Mouse (Mus musculus): Measurements from ENCODE around the gene Slc1a7. TPM values are rescaled to one million over a fixed set of nuclear protein-coding genes. Genes with fewer than 3 reads are reported as not detected.

Gene Slc1a7
- polyA plus RNA-seq, 1 experiment from 2014 or later = not detected

DNA sequence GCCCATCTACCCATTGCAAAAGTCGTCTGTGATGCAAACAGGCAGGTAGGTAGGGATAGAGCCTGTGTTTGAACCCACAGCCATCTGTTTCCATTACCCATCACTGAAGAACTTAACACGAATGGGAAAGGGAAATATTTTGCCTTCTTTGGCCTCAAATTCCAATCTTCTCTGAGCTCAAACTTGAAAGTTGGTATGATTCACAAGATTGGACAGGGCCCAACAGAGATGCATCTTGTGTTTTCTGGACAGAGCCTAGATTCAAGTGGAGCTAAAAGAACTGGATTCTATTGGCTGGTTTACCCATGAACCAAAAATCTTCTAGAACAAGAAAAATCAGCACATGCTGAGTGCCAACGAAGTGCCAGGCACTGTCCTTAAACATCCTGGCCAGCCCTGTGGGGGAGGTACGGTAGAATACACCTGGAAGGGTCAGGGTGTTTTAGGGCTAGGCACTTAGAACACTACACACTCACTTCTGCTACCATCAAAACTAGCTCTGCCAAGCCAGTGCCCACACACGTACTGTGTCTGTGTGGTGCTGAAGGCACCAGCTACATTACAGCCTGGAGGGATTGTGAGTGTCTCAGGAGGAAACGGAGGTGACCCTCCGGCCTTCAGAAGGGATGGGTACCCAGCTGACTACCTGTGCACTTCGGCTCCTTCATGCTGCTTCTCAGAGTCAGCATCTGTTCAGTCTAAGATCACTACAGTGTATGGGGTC lies 65.1 kb downstream of the Slc1a7 start:
- Histone ChIP-seq H3K27ac (no peak overlapping the region), H3K4me1 (peaks cover 22% of the 10 kb centered on the region), H3K9me3 (replicated peaks) (no peaks in the 10 kb centered on the region), H3K36me3 (no peaks in the 10 kb centered on the region), H3K9ac (no peak overlapping the region), H3K4me3 (replicated peaks) (no peak overlapping the region), H3K27me3 (peaks cover 52% of the 10 kb centered on the region), H3K4me2 (no peak overlapping the region)
- 84% methylated on average over 8 of the region's 8 CpGs for whole genome bisulfite sequencing
- no peak for ATAC-seq (replicated peaks; ENCODE audit: low FRiP score)

DNA sequence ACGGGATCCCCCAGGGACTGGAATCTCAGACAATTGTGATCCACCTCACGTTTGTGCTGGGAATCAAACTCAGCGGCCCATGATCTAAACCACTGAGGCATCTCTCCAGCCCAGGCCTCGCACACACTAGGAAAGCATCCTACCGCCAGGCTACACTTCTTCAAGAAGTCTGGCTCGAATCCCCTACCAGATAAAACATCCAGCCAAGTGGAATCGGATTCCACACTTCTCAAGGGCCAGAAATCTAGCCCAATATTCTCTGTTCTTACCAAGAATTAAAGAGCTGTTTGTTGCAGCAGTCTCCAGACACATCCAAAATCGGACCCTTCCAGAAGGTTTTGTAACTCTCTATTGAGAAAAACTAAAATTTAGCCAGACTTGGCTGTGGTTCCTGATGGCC lies 68.9 kb downstream of the Slc1a7 start:
- no peak for ATAC-seq (replicated peaks; ENCODE audit: low FRiP score)
- Histone ChIP-seq H3K27ac (no peak overlapping the region), H3K9ac (no peak overlapping the region), H3K4me1 (peaks cover 6% of the 10 kb centered on the region), H3K27me3 (peaks cover 21% of the 10 kb centered on the region), H3K9me3 (replicated peaks) (no peaks in the 10 kb centered on the region), H3K4me2 (no peak overlapping the region), H3K4me3 (replicated peaks) (no peak overlapping the region), H3K36me3 (peaks cover 4% of the 10 kb centered on the region; the same call in 1 of the 2 replicates)
- WGBS = 71% methylated on average over 8 of the region's 8 CpGs

DNA sequence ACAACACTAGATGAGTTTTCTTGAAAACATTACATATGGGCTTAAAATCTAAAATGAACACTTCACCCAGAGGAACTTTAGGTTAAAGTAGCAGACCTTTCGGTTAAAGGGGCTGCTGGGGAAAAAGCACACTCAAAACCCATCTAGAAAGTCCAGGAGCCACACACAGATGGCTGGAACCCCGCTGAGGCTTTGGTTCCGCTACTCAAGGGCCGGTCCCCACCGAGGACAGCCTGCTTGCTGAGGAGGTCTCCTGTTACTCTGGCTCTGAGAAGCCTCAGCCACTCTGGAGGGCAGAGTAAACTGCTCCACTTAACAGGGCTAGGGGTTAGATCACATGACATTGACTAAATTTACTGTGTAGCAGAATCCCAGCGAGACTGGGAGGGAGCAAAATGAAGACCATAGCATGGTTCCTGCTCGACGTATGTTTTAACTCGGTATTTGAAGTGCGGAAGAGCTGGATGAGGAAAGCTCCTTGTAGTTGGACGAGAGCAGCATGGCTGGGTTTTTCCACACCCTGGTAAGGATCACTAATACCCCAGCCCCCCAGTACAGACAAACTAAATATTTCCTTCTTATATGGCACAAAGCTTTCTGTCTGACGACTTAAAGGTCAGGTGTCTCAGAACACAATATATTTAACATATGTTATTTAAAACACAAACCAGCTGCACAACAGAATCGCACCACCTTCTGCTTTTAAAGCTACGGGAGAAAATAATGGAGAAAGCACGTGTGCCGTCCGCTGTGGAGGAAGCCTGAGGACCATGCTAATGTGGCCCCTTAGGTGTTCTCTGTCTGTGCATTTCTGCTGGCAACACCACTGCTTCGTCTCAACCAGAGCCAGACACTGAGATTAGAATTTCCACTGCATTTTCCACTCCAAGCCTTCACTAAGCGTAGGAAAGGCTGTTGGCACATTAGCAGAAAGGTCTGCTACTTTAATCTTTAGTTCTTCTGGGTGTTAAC lies 77.3 kb downstream of the Slc1a7 start:
- no peak for ATAC-seq (replicated peaks; ENCODE audit: low FRiP score)
- Histone ChIP-seq H3K4me2 (no peak overlapping the region), H3K27me3 (no peaks in the 10 kb centered on the region), H3K36me3 (peaks cover 70% of the 10 kb centered on the region), H3K27ac (no peak overlapping the region), H3K4me3 (replicated peaks) (no peak overlapping the region), H3K9ac (no peak overlapping the region), H3K9me3 (replicated peaks) (no peaks in the 10 kb centered on the region), H3K4me1 (no peaks in the 10 kb centered on the region)
- 60% methylated on average over 19 of the region's 19 CpGs for WGBS

DNA sequence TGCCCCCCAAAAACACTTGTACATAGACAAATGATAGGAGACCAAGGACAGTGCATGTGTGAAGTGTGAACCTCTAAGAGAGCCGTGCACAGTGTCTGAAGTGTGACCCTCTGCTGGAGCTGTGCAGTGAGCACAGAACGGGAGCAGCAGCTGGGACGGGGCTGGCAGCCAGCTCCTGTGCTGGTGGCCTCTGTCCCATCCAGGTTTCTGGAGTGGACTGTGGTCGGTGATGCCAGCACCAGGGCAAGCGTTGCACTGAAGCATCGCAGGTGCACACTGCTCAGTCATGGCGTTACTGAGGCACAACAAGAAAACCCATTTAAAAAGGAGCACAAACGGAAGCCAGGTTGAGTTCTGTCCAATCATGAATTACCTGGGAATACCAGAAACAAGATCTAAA lies 78.0 kb downstream of the Slc1a7 start:
- no peak overlapping the region for H3K9ac ChIP-seq
- no peaks in the 10 kb centered on the region for H3K9me3 ChIP-seq (replicated peaks)
- H3K4me1 ChIP-seq = no peaks in the 10 kb centered on the region
- WGBS = 83% methylated on average over 8 of the region's 8 CpGs
- H3K27me3 ChIP-seq = no peaks in the 10 kb centered on the region
- H3K4me2 ChIP-seq = no peak overlapping the region
- peaks cover 77% of the 10 kb centered on the region for H3K36me3 ChIP-seq
- H3K4me3 ChIP-seq (replicated peaks) = no peak overlapping the region
- H3K27ac ChIP-seq = no peak overlapping the region
- no peak for ATAC-seq (replicated peaks; ENCODE audit: low FRiP score)

DNA sequence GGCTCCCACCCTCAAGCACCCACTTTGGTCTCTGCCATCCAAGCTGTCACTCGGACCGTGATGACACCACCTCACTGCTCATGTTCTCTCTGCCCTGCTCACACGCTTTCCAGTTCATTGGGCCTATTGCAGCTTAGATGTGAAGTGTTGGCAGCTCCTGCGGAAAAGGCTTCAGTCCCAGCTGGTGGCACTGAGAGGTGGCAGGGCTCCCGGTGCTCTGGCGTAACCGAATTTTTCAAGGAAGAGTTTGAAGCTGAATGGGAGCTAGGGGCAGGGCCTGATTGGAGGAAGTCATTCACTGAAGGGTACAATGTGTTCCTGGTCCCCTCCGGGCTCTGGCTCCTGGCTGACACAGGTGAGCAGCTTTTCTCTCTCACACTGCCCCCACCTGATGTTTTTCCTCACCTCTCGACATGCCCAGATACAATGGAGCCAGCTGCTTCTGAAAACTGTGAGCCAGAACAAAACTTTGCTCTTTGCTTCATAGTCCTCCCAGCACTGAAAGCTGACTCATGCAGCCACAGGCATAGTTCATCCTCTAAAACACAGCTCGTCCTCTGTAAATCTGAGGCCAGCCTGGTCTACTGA lies 83.6 kb downstream of the Slc1a7 start:
- Histone ChIP-seq H3K36me3 (peaks cover 88% of the 10 kb centered on the region), H3K9ac (no peak overlapping the region), H3K9me3 (replicated peaks) (no peaks in the 10 kb centered on the region), H3K27me3 (no peaks in the 10 kb centered on the region), H3K4me2 (no peak overlapping the region), H3K4me1 (no peaks in the 10 kb centered on the region), H3K4me3 (replicated peaks) (no peak overlapping the region), H3K27ac (no peak overlapping the region)
- ATAC-seq (replicated peaks; ENCODE audit: low FRiP score) = no peak
- 89% methylated on average over 10 of the region's 10 CpGs for WGBS

DNA sequence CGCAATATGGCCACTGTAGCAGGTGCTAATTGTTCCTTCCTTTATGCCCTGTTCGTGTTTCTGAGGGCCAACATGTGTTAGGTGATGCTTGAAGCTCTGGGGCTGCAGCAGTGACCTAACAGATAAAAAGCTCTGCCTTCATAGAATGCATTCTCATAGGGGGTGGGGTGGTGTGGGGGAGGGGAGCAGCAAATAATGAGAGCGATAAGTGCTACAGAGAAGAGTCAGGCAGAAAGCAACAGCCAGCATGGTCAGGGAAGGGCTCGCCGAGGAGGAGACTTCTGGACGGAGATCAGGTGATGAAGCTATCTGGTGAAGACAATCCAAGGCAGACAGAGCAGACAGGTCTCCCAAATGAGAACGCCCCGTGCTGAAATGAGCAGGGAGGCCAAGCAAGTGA lies 84.5 kb downstream of the Slc1a7 start:
- Histone ChIP-seq H3K4me1 (no peaks in the 10 kb centered on the region), H3K4me3 (replicated peaks) (no peak overlapping the region), H3K9ac (no peak overlapping the region), H3K27ac (no peak overlapping the region), H3K36me3 (peaks cover 83% of the 10 kb centered on the region), H3K9me3 (replicated peaks) (no peaks in the 10 kb centered on the region), H3K4me2 (no peak overlapping the region), H3K27me3 (no peaks in the 10 kb centered on the region)
- WGBS = 89% methylated on average over 8 of the region's 8 CpGs
- no peak for ATAC-seq (replicated peaks; ENCODE audit: low FRiP score)

DNA sequence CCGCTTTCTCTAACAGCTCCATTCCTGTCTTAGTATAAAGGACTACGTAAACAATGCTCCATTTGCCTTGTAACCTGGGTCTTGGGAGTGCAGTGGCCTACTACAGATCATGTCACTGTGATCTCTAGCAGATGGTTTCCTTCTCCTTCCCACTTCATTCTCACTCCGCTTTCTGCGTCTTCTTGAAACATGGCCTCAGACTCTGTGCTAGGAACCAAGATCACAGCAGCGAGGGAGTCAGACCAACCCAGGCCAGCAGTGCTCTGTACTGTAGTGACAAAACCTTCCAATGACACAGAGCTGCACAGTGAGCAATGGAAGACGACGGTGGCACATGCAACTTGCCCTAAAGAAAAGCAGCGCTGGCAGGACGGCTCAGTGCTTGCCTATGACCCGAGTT lies 87.7 kb downstream of the Slc1a7 start:
- 68% methylated on average over 10 of the region's 10 CpGs for WGBS
- peaks cover 81% of the 10 kb centered on the region for H3K36me3 ChIP-seq
- no peak overlapping the region for H3K27ac ChIP-seq
- H3K4me1 ChIP-seq = no peaks in the 10 kb centered on the region
- no peak for ATAC-seq (replicated peaks; ENCODE audit: low FRiP score)
- H3K9me3 ChIP-seq (replicated peaks) = no peaks in the 10 kb centered on the region
- H3K27me3 ChIP-seq = no peaks in the 10 kb centered on the region
- no peak overlapping the region for H3K4me3 ChIP-seq (replicated peaks)
- H3K4me2 ChIP-seq = no peak overlapping the region
- no peak overlapping the region for H3K9ac ChIP-seq

DNA sequence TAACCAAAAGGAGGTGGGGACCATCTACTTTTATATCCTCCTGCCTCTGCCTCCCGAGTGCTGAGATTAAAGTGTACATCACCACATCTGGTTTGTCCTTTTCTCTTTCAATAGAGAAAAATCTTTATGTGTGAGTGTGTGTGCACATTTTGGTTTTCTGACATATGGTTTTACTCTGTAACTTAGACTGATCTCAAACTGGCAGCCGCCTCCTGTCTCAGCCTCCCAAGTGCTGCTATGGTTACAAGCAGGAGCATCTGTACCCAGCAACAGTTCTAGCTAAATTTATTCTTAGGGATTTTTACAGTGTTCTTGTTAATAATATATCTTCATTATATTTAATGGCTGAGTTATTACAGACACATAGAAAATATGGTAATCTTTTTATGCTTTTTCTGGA lies 89.1 kb downstream of the Slc1a7 start:
- Histone ChIP-seq H3K4me1 (no peaks in the 10 kb centered on the region), H3K27ac (no peak overlapping the region), H3K4me3 (replicated peaks) (no peak overlapping the region), H3K9ac (no peak overlapping the region), H3K36me3 (peaks cover 77% of the 10 kb centered on the region), H3K27me3 (no peaks in the 10 kb centered on the region), H3K9me3 (replicated peaks) (no peaks in the 10 kb centered on the region), H3K4me2 (no peak overlapping the region)
- WGBS = 92% methylated on average over 2 of the region's 2 CpGs
- no peak for ATAC-seq (replicated peaks; ENCODE audit: low FRiP score)

DNA sequence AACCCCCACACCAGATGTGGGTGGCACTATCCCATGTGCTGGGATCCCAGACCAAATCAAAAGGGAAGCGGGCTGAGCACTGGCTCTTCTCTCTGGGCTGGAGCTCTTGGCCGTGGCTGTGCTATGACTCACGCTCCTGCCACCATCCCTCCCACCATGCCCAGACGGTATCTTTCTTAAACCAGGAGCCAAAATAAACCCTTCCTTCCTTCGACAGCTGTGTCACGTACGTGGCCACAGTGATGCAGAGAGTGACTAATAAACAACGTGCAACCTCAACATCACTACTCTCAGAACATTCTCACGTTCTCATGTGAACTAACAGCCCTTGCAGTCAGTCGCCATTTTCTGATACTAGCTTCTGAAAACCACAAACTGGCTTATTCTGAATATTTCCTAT lies 90.0 kb downstream of the Slc1a7 start:
- Histone ChIP-seq H3K4me2 (no peak overlapping the region), H3K9me3 (replicated peaks) (no peaks in the 10 kb centered on the region), H3K27ac (no peak overlapping the region), H3K27me3 (no peaks in the 10 kb centered on the region), H3K4me3 (replicated peaks) (no peak overlapping the region), H3K36me3 (peaks cover 77% of the 10 kb centered on the region), H3K9ac (no peak overlapping the region), H3K4me1 (no peaks in the 10 kb centered on the region)
- 75% methylated on average over 10 of the region's 10 CpGs for WGBS
- no peak for ATAC-seq (replicated peaks; ENCODE audit: low FRiP score)

DNA sequence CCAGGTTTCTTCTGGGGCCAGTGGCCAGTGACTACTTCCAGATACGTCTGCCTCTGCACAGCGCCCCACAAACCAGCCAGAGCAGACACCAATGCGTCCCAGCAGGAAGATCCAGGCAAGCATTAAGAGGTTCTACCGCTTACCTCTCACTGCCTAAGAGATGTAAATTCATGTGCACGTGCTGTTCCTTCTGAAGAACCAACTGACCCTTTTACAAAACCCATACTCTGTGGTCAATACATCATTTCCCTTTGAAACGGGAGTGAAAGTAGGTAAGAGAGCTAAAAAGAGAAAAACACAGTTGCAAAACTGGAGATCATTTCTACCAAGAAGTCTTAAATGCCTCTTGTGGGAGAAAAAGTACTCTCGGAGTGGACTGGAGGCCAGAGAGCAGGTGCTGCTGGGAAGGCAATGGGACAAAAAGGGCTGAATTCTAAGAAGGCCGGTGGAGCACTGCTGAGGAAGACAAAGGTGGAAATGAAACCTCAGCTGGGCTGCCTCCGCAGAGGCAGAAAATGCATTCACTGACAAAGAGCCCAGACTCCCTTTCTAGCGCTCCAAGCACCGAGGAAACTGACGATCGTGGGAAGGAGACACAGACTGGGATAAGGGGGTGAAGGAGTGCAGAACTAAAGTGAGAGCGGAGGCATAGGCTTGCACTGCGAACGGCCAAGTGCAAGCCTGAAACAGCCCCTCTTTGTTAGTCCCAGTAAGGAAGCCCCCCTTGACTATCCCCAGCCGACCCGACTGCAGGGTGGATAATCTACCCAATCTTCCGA lies 91.7 kb downstream of the Slc1a7 start:
- H3K36me3 ChIP-seq = peaks cover 73% of the 10 kb centered on the region
- no peak overlapping the region for H3K4me2 ChIP-seq
- no peak overlapping the region for H3K4me3 ChIP-seq (replicated peaks)
- WGBS = 85% methylated on average over 19 of the region's 19 CpGs
- H3K9ac ChIP-seq = no peak overlapping the region
- H3K27me3 ChIP-seq = no peaks in the 10 kb centered on the region
- H3K9me3 ChIP-seq (replicated peaks) = no peaks in the 10 kb centered on the region
- ATAC-seq (replicated peaks; ENCODE audit: low FRiP score) = no peak
- H3K4me1 ChIP-seq = no peaks in the 10 kb centered on the region
- no peak overlapping the region for H3K27ac ChIP-seq

DNA sequence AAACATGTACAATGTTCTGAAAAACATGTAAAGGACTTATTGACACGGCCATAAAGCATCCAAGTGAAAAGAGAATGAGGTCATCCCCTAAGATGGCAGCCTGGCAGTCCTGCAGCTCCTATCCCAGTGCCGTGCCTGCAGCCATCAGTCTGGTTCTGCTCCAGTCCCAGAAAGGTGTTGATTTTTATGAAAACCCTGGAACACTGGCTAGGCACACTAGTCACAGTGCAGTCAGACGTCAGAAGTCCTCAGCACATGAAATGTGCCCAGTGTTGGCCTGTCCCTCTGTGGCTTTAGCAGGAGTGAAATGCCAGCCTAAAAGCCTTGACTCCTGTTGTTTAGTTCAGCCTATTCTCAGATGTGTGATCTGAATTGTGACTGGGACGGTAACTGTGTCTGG lies 92.6 kb downstream of the Slc1a7 start:
- Histone ChIP-seq H3K27me3 (no peaks in the 10 kb centered on the region), H3K36me3 (peaks cover 70% of the 10 kb centered on the region), H3K9ac (no peak overlapping the region), H3K27ac (no peak overlapping the region), H3K4me3 (replicated peaks) (no peak overlapping the region), H3K9me3 (replicated peaks) (no peaks in the 10 kb centered on the region), H3K4me1 (no peaks in the 10 kb centered on the region), H3K4me2 (no peak overlapping the region)
- ATAC-seq (replicated peaks; ENCODE audit: low FRiP score) = no peak
- WGBS = 85% methylated on average over 4 of the region's 4 CpGs
